Mouse (Mus musculus) kidney, postnatal 0 days (tissue): ENCODE measurements around the gene Osm. TPM values are rescaled to one million over a fixed set of nuclear protein-coding genes. Genes with fewer than 3 reads are reported as not detected.

Experiments
- ATAC-seq: fragments of 200-750 bp; cut with Nextera tagmentation; replicated peaks from 2 replicates; pipeline ENCODE4 v1.8.0; 2017; ENCODE audit warnings: low read depth, moderate number of reproducible peaks, moderate TSS enrichment, moderate library complexity; ENCODE audit not compliant: low FRiP score
- DNase-seq: peaks from one replicate; pipeline ENCODE4 v3.0.0-alpha.2; 2016; ENCODE audit warnings: low spot score
- H3K27ac ChIP-seq: fragments of 300-500 bp; sonication (generic); 2 replicates; pipeline ENCODE4 v1.5.1; 2014; ENCODE audit warnings: mild to moderate bottlenecking
- H3K27me3 ChIP-seq: fragments of 300-500 bp; sonication (generic); 2 replicates; pipeline ENCODE4 v1.6.1; 2014; ENCODE audit warnings: low read length, mixed read lengths; ENCODE audit not compliant: insufficient read depth
- H3K36me3 ChIP-seq: fragments of 300-500 bp; sonication (generic); 2 replicates; pipeline ENCODE4 v1.6.1; 2014; ENCODE audit warnings: low read length, mixed read lengths; ENCODE audit not compliant: insufficient read depth
- H3K4me1 ChIP-seq: fragments of 300-500 bp; sonication (generic); replicated peaks from 2 replicates; pipeline ENCODE4 v1.6.1; 2014; ENCODE audit warnings: antibody characterized with exemption, low read length, mixed read lengths; ENCODE audit not compliant: insufficient read depth
- H3K4me2 ChIP-seq: fragments of 300-500 bp; sonication (generic); 2 replicates; pipeline ENCODE4 v1.6.1; 2014; ENCODE audit warnings: mild to moderate bottlenecking, low read length, moderate library complexity, mixed read lengths
- H3K4me3 ChIP-seq: fragments of 300-500 bp; sonication (generic); replicated peaks from 2 replicates; pipeline ENCODE4 v1.5.1; 2014; ENCODE audit warnings: low read depth, low read length
- H3K9ac ChIP-seq: fragments of 300-500 bp; sonication (generic); 2 replicates; pipeline ENCODE4 v1.6.1; 2014; ENCODE audit warnings: low read depth, low read length
- H3K9me3 ChIP-seq: fragments of 300-500 bp; sonication (generic); replicated peaks from 2 replicates; pipeline ENCODE4 v1.6.1; 2016; ENCODE audit warnings: low read length, inconsistent platforms, mixed read lengths
- CTCF ChIP-seq: IDR thresholded peaks from 2 replicates; pipeline ENCODE4 v1.5.1; 2016; ENCODE audit warnings: antibody characterized with exemption, low read depth, mild to moderate bottlenecking, moderate library complexity
- WGBS: fragments of 180-500 bp; shearing (Covaris S2); extraction: QIAGEN DNeasy Blood & Tissue Kit; methylation state at CpG from one replicate; pipeline ENCODE4 v1.1.7; 2014; 5-methylcytosine and 5-hydroxymethylcytosine counted together
- polyA plus RNA-seq: library from polyadenylated mRNA; unstranded; fragments of >200 nt; fragmentation: Nextera tagmentation; extraction: Ambion mirVana; gene quantifications from 2 replicates; pipeline ENCODE4 v1.2.1, GENCODE M21; 2015

Gene Osm
- polyA plus RNA-seq, 1 experiment from 2014 or later, result 0.11 TPM

DNA sequence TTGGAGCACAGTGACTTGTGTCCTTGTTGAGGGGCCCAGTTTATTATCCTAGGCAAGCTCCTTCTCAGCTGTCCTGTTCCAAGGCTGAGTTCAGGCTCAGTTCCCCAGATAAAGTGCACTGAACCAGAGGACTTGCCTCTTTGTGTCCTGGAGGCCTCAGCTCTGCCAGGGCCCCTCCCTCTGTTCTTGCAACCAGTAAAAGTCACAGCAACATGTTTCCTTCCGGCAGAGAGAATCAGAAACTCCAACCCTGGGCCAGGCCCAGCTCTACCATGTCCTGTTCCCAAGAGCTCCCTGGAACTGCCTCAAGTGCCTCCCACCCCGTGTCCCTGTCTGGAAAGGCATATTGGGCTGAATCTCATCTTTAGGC lies 32.5 kb upstream of the Osm start:
- DNase-seq (peak; percentile 79), ATAC-seq (peak; percentile 64; the same call in 1 of the 2 replicates)
- WGBS, result 6% methylated on average over 2 of the region's 2 CpGs

DNA sequence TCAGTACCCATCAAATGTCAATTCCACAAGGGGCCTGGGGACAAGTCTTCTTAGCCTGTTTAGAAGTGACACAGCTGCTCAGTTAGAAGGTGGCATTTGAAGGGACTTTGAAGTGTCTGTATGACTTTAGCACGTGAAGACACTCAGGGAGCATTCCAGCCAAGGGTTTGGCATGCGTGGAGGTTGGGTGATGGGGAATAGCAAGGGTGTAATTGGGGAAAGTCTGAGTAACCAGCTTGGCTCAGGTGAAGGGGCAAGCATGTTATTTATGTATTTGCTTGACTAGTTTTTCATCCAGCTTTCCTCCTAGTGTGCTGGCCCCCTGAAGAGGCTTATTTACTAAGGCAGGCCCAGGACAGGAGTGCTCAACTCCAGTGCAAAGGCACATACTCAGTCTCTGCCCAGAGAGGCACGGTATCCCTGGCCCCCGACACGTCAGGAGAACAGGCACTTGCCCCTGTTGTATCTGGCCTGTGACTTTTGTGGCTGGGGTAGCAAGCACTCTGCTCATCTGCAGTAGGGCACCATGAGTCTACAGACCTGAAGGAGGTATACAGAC lies 31.0 kb upstream of the Osm start:
- Histone ChIP-seq H3K4me3 (no peak overlapping the region), H3K9me3 (no peaks in the 10 kb centered on the region), H3K9ac (no peak overlapping the region), H3K4me1 (peaks cover 15% of the 10 kb centered on the region), H3K36me3 (peaks cover 20% of the 10 kb centered on the region), H3K27ac (0 out of 2 replicates have a peak overlapping the region, but pooled peaks have one; percentile 13), H3K4me2 (no peak overlapping the region), H3K27me3 (no peaks in the 10 kb centered on the region)
- TF ChIP-seq CTCF, result no peak
- ATAC-seq, result no peak; the same call in 1 of the 2 replicates
- DNase-seq, result no peak
- WGBS, result 77% methylated on average over 5 of the region's 5 CpGs

More for the DNA sequence above, 32.5 kb upstream of the Osm start:
- H3K4me2 ChIP-seq, result no peak overlapping the region
- H3K36me3 ChIP-seq, result peaks cover 9% of the 10 kb centered on the region
- no peak overlapping the region for H3K9ac ChIP-seq
- no peaks in the 10 kb centered on the region for H3K9me3 ChIP-seq
- no peak overlapping the region for H3K4me3 ChIP-seq
- no peaks in the 10 kb centered on the region for H3K27me3 ChIP-seq
- no peak for TF ChIP-seq CTCF
- H3K4me1 ChIP-seq, result peaks cover 15% of the 10 kb centered on the region
- H3K27ac ChIP-seq, result peak overlapping the region; percentile 77

DNA sequence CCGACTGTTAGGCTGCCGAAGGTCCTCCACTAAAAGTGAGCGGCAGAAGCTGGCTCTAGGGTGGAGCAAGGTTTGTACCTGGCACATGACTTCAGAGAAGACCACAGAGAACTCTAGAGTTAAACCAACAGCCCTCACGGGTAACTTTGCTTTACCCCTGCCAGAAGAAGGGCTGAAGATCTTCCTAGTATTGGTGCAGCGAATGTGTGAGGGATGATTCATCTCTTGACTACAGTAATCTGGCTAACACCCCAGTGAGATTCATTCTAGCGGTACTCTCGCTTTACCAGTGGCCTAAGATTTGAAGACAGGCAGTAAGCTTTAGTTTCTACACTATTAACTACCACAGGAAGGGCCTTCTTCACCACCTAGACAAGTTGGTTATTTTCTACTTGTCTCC lies 30.3 kb upstream of the Osm start:
- Histone ChIP-seq H3K36me3 (peaks cover 28% of the 10 kb centered on the region), H3K9me3 (no peaks in the 10 kb centered on the region), H3K4me2 (no peak overlapping the region), H3K27ac (no peak overlapping the region), H3K4me1 (peaks cover 15% of the 10 kb centered on the region), H3K9ac (no peak overlapping the region), H3K27me3 (no peaks in the 10 kb centered on the region), H3K4me3 (no peak overlapping the region)
- TF ChIP-seq CTCF, result no peak
- 83% methylated on average over 7 of the region's 7 CpGs for WGBS
- DNase-seq (no peak), ATAC-seq (no peak)

DNA sequence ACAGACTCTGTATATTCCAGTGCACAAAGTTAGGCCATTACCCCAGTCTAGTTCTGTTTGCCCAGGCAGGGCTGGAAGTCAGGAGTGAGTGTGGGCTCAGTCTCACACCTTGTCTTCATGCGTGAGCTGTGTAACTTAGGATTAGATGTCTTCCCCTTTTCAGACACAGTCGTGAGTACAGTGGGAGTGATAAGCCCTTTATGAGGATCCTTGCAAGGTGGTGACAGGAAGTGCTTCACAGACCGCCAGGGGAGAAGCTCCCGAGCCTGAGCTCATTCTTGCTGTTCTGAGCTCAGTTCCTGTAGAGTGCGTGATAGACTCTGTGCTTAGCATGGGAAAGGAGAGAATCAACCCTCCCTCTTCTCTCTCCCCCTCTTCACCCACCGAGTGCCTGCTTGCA lies 29.7 kb upstream of the Osm start:
- TF ChIP-seq CTCF, result no peak
- WGBS, result 70% methylated on average over 6 of the region's 6 CpGs
- H3K4me3 ChIP-seq, result no peak overlapping the region
- DNase-seq (no peak), ATAC-seq (no peak)
- no peaks in the 10 kb centered on the region for H3K27me3 ChIP-seq
- H3K9ac ChIP-seq, result no peak overlapping the region
- no peak overlapping the region for H3K27ac ChIP-seq
- no peak overlapping the region for H3K4me2 ChIP-seq
- peaks cover 15% of the 10 kb centered on the region for H3K4me1 ChIP-seq
- H3K36me3 ChIP-seq, result peaks cover 32% of the 10 kb centered on the region
- H3K9me3 ChIP-seq, result no peaks in the 10 kb centered on the region

DNA sequence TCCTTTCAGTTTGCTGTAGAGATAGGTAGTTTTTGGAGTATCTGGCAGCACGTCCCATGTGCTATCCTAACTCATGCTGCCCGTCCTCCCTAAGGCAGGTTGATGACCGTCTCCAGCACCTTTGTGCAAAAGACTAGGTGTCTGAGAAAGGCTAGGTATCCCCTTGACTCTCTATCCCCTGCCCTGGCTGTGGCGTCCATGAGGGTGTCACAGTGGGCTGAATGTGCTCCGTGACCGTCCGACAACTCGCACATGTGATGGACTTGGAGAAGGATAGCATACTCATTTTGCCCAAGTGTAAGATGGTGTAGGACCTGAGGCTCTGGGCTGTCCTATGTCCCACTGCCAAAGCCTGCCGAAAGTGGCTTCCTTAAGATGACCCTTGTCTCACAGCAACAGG lies 28.6 kb upstream of the Osm start:
- no peak overlapping the region for H3K9ac ChIP-seq
- peaks cover 40% of the 10 kb centered on the region for H3K36me3 ChIP-seq
- H3K27me3 ChIP-seq, result no peaks in the 10 kb centered on the region
- no peak for TF ChIP-seq CTCF
- 93% methylated on average over 9 of the region's 9 CpGs for WGBS
- ATAC-seq, result no peak
- H3K4me3 ChIP-seq, result no peak overlapping the region
- H3K4me1 ChIP-seq, result peaks cover 15% of the 10 kb centered on the region
- no peak overlapping the region for H3K4me2 ChIP-seq
- no peak for DNase-seq
- H3K9me3 ChIP-seq, result no peaks in the 10 kb centered on the region
- H3K27ac ChIP-seq, result no peak overlapping the region

DNA sequence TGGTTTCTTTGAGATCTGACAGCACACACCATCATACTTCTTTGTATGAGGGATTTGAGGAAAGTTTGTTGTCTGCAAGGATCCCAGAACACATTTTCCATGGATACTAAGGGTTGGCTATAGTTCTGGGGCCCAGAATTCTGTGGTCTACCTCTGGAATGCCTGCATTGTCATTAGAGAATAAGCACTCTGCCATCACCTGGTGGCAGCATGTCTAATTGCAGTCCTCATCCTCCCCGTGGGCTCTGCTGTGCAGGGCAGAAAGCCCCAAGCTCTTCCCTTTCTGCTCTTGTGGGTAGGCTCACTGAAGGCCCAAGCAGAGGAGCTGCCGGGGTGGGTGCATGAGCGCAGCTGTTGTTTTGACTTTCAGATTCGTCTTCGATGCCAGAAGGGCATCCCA lies 26.7 kb upstream of the Osm start:
- peak; percentile 68 for TF ChIP-seq CTCF
- ATAC-seq (no peak), DNase-seq (peak; percentile 52)
- Histone ChIP-seq H3K4me1 (no peaks in the 10 kb centered on the region), H3K9ac (no peak overlapping the region), H3K4me3 (no peak overlapping the region), H3K9me3 (no peaks in the 10 kb centered on the region), H3K36me3 (peaks cover 55% of the 10 kb centered on the region), H3K27me3 (no peaks in the 10 kb centered on the region), H3K27ac (no peak overlapping the region), H3K4me2 (no peak overlapping the region)
- WGBS, result 75% methylated on average over 5 of the region's 5 CpGs

DNA sequence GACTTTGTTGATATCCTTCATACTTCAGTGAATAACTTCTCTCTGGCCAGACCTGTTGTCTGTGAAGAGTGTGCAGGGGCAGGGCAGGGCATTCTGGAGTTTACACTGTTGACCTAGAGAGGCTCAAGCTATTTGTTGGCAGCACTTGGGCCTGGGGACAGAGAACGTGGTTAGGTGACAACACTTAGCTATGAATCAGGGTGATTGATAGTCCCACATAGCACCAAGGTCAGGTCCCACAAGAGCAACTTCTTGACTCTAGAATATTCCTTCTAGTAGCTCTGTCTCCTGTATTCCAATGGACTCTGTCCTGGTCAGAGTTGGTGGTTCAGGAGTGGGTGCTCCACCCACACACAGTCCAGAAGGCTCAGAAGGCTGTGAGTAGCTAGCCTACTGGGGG lies 25.4 kb upstream of the Osm start:
- H3K27ac ChIP-seq, result no peak overlapping the region; the same call in 1 of the 2 replicates
- H3K36me3 ChIP-seq, result peaks cover 62% of the 10 kb centered on the region
- no peak overlapping the region for H3K4me2 ChIP-seq
- H3K9me3 ChIP-seq, result no peaks in the 10 kb centered on the region
- no peak overlapping the region for H3K9ac ChIP-seq
- no peak for TF ChIP-seq CTCF
- no peaks in the 10 kb centered on the region for H3K27me3 ChIP-seq
- H3K4me3 ChIP-seq, result no peak overlapping the region
- ATAC-seq, result no peak
- WGBS, result 31% methylated on average over 1 of the region's 1 CpGs
- no peaks in the 10 kb centered on the region for H3K4me1 ChIP-seq
- DNase-seq, result no peak
